Mouse (Mus musculus): ENCODE data around the gene Vmn1r100.
"Not testable (repeated sequence)": the region's sequence is repeated elsewhere in the genome, so short reads cannot be mapped to it uniquely, and the experiment has no call there.

Gene Vmn1r100

GRCm38 (mm10) chr7:20417642-20418041 is at the start of gene Vmn1r100:
Gene Vmn1r100 (plus strand): TSS chr7:20417942.
- not testable (repeated sequence) for DNase-seq (ENCODE audit: low read depth, low spot score)

DNA sequence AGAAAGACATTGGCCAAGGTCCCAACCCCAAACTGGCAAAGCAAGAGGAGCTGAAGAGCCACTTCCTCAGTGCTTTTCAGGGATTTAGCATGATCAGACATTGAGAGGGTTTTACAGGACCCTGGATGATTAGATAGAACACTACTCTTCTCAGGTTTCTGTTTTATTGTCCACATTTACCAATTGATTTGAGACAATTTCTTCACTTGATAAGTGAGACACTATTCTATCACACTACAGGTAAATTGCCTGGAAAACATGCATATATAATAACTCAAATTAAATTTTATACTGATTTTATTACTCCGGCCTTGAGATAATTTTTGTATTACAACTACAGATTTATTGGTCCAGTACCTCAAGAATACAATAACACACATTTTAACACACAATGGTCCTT is 42.4 kb upstream of the Vmn1r100 start, which contains the start of gene Gm5728:
Gm5728 (minus strand) TSS at position 101 of the 400 bp plus-strand sequence.
- not testable (repeated sequence) for DNase-seq (ENCODE audit: low read depth, low spot score)

DNA sequence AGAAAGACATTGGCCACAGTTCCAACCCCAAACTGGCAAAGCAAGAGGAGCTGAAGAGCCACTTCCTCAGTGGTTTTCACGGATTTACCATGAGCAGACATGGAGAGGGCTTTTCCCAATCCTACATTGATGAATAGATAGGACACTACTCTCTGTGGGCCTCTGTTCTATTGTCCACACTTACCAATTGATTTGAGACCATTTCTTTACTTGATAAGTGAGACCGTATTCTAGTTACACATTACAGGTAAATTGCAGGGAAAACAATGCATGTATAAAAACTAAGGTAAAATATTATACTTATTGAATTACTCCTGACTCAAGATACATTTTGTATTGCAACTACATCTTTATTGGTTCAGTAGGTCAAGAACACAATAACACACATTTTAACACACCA is 24.8 kb downstream of the Vmn1r100 start, which contains the start of gene Vmn1r101:
Vmn1r101 (minus strand) TSS at position 101 of the 400 bp plus-strand sequence.
- not testable (repeated sequence) for DNase-seq (ENCODE audit: low read depth, low spot score)
